Mouse (Mus musculus) E14TG2a.4 (cell line): ENCODE data around the gene Donson.

ENCODE experiments used
- CTCF ChIP-seq: conservative IDR thresholded peaks from 2 replicates; pipeline ENCODE4 v1.5.1; 2014; ENCODE audit warnings: low read length
- NANOG ChIP-seq: IDR thresholded peaks from 2 replicates; pipeline ENCODE4 v1.6.1; 2014; ENCODE audit warnings: borderline replicate concordance, low read length, mixed read lengths
- POU5F1 ChIP-seq: IDR thresholded peaks from 2 replicates; pipeline ENCODE4 v1.6.1; 2014; ENCODE audit warnings: low read length, borderline replicate concordance

- no peak for TF ChIP-seq CTCF
- TF ChIP-seq NANOG = no peak
- no peak for TF ChIP-seq POU5F1
Measured at GRCm38 (mm10) chr16:91704603-91705340, 16.2 kb upstream of the Donson start.
